Mouse (Mus musculus) heart, postnatal 0 days (tissue): Measurements from ENCODE around the gene Fbxl13.

ENCODE experiments used
- CTCF ChIP-seq: IDR thresholded peaks from 2 replicates; pipeline ENCODE4 v1.5.1; 2016; ENCODE audit warnings: antibody characterized with exemption, control low read depth, low read depth
- EP300 ChIP-seq: IDR thresholded peaks from 2 replicates; pipeline ENCODE4 v1.6.1; 2016; ENCODE audit warnings: antibody characterized with exemption, low read depth

- TF ChIP-seq CTCF: no peak
- TF ChIP-seq EP300: no peak
These were observed 23.9 kb upstream of the Fbxl13 start for GRCm38 (mm10) chr5:21669307-21669706.
